Mouse (Mus musculus) monocyte, adult 5-6 weeks (primary cell): Measurements from ENCODE around the gene Bank1. TPM values are rescaled to one million over a fixed set of nuclear protein-coding genes. Genes with fewer than 3 reads are reported as not detected.
"Not testable (repeated sequence)": the region's sequence is repeated elsewhere in the genome, so short reads cannot be mapped to it uniquely, and the experiment has no call there.

ENCODE experiments used
- ATAC-seq: fragments of 153-309, 156-312 bp; replicated peaks from 2 replicates; pipeline ENCODE4 v1.8.0; 2017; ENCODE audit warnings: mild to moderate bottlenecking; ENCODE audit not compliant: low TSS enrichment, insufficient number of reproducible peaks, severe bottlenecking, poor library complexity, low FRiP score
- total RNA-seq: library from RNA; stranded (forward); fragments of 200-1000, 200-491, 200-594 nt; gene quantifications from 3 replicates; pipeline ENCODE4 v1.2.3, GENCODE M21; 2017

The Bank1 gene
- total RNA-seq: 69.1 to 96.7 TPM (median 92.7 TPM) in 3 replicates

- ATAC-seq: peak; percentile 98
Observed at GRCm38 (mm10) chr3:136325783-136326182, at the start of gene Bank1. Gene Bank1, minus strand, starts transcription at chr3:136326066.

GRCm38 (mm10) chr3:136369916-136370315, 44.0 kb upstream of the Bank1 start:
- ATAC-seq: no peak

- no peak for ATAC-seq
Observed at GRCm38 (mm10) chr3:136369466-136369865, 43.6 kb upstream of the Bank1 start.

- ATAC-seq: no peak
Observed at GRCm38 (mm10) chr3:136368505-136368999, 42.7 kb upstream of the Bank1 start.

DNA sequence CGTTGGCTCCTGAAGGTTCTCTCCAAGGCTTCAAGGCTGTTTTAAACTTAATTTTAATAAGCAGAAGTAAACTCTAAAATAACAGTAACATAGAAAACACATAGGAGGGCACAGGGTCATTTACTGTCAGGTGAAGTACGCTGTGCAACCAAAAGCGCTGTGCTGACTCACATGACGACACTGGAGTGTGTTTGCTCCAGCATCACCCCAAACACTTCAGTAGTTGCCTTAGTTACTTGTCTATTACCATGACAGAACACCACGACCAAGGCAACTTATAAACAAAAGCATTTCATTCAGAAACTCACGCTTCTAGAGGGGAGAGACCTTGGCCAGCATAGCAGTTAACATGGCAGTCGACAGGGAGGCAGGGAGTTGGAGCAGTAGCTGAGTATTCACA, 23.8 kb upstream of the Bank1 start:
- ATAC-seq: peak; percentile 53; the same call in 1 of the 2 replicates

GRCm38 (mm10) chr3:136348611-136349010, 22.7 kb upstream of the Bank1 start:
- no peak for ATAC-seq

- ATAC-seq: no peak
Observed at GRCm38 (mm10) chr3:136347277-136347676, 21.4 kb upstream of the Bank1 start.

DNA sequence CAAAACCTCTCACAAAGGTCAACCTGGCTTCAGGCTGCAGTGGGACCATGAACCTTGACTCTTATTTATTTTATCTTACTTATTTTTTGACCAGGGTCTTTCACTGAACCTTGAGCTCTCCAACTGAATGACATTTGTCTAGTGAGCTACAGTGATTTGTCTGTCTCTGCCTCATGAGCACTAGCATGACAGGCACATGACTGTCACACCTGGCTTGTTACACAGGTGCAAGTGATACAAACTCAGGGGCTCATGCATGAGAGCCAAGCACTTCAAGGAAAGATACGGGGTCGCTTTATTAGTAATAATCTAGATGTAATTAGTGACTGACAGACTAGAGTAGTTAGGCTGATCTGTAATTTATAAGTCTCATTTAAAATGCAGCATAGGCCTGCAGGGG, 16.0 kb upstream of the Bank1 start:
- ATAC-seq: no peak

DNA sequence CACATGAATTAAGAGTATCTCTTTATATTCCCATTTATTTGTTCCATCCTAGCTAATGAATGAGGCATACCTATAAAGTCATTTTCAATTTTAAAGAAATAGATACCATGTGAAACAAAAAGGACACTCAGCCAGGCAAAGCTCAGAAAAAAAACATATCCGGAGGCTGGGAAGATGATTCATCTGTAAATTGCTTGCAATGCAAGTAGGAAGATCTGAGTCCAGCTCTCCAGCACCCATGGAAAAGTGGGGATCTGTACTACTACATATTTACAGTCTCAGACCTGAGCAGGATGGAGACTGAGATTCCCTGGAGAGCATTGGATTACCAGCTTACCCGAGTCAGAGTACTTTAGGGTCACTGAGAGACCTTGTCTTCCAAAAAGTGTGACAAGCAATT, 14.0 kb upstream of the Bank1 start:
- ATAC-seq: no peak

GRCm38 (mm10) chr3:136331135-136331534, 5.3 kb upstream of the Bank1 start:
- ATAC-seq: peak; percentile 95

- ATAC-seq: no peak
Observed at GRCm38 (mm10) chr3:136330043-136330442, 4.2 kb upstream of the Bank1 start.

- no peak for ATAC-seq
Observed at GRCm38 (mm10) chr3:136329133-136329532, 3.3 kb upstream of the Bank1 start.

DNA sequence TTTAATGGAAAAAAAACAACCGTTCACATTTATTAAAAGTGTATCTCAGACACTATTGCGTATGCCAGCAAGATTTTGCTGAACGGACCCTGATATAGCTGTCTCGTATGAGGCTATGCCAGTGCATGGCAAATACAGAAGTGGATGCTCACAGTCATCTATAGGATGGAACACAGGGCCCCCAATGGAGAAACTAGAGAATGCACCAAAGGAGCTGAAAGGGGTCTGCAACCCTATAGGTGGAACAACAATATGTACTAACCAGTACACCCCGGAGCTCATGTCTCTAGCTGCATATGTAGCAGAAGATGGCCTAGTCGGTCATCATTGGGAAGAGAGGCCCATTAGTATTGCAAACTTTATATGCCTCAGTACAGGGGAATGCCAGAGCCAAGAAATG, 1.1 kb downstream of the Bank1 start:
- not testable (repeated sequence) for ATAC-seq

DNA sequence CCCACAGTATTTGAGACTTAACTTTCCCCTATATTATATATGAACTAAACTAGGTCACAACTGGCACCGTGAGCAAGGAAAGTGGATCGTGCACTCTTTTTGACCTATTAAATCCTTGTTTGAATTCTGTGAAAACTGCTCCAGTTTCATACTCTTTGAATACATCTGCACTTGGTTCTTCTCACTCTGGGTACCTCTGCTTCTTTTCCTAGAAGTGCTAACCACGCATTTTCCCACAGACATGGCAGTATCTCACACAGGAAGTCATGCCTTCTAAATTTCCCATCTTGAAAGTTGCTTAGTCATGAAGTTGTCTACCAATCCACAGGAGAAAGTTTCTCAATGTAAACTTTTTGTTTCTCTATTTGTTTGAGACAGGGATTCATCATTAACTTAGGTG, 3.9 kb downstream of the Bank1 start:
- no peak for ATAC-seq

DNA sequence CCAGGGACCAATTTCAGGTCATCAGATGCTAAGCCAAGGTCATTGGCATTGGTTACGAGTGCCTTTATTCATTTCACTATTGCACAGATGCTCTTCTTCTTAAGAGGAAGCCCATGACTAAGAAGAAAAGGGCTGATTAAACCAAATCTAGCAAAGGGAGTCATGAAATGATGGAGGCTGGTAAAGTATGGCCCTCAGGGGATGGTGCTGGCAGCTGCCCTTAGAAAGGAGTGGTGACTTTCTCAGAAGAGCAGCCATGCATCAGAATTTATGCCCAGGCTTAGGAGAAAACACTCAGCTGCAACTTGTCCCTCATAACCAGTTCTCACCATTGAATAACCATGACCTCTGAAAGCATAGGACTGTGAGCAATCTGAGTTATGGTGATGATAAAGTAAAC, 17.4 kb downstream of the Bank1 start:
- no peak for ATAC-seq

GRCm38 (mm10) chr3:136306564-136307158, 19.2 kb downstream of the Bank1 start:
- ATAC-seq: no peak

- ATAC-seq: no peak
Observed at GRCm38 (mm10) chr3:136302541-136302940, 23.3 kb downstream of the Bank1 start.

DNA sequence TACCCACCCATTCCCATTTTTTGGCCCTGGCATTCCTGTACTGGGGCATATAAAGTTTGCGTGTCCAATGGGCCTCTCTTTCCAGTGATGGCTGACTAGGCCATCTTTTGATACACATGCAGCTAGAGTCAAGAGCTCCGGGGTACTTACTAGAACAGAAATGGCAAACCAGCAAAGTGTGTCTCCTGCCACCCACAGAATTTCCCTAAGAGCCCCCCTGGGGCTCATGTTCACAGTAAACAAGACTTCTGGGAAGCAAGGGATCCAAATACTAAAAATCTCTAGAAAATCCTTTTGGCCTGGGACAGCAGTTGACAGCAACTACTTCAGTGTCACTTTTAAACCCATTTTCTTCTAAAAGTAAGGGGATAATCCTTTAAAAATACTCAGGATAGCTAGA, 25.1 kb downstream of the Bank1 start:
- not testable (repeated sequence) for ATAC-seq

- ATAC-seq: no peak
Observed at GRCm38 (mm10) chr3:136297355-136297754, 28.5 kb downstream of the Bank1 start.

DNA sequence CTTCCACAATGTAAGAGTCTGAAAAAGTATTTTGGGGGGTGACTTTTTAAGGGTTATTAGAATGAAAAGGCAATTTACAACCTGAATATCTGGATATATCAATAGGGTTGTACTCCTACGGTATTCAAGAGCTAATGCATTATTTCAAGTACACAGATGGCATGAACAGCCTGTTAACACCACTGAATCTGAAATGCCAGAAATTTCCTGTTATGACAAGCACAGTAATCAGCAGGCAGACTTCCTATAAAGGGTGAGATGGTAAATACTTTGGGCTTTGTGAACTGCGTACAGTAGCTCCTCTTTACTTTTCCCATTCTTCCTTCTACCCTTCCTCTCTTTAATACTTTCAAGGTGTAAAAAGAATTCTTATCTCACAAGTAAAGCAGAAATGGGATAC, 30.6 kb downstream of the Bank1 start:
- no peak for ATAC-seq

DNA sequence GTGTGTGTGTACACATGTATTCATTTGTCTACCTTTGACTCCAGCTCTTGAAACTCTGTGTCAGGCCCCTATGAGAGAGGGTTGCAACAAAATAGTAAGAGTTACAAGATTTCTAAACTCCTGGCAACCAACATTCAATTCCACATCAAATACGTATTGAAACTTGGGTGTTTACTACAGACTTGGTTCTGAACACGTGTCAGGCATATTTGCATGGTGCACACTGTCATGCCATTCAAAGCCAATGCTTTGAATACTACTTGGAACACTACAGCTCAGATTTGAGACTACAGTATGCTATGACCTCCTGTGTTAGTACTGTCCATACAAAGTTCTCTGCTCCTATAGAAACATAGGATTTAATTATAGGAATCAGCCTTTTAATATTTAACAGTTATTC, 38.0 kb downstream of the Bank1 start:
- ATAC-seq: no peak
